Mouse (Mus musculus): ENCODE data around the gene Syt16. TPM values are rescaled to one million over a fixed set of nuclear protein-coding genes. Genes with fewer than 3 reads are reported as not detected.

Syt16 gene
- polyA plus RNA-seq, 1 experiment, result 0.01 TPM

DNA sequence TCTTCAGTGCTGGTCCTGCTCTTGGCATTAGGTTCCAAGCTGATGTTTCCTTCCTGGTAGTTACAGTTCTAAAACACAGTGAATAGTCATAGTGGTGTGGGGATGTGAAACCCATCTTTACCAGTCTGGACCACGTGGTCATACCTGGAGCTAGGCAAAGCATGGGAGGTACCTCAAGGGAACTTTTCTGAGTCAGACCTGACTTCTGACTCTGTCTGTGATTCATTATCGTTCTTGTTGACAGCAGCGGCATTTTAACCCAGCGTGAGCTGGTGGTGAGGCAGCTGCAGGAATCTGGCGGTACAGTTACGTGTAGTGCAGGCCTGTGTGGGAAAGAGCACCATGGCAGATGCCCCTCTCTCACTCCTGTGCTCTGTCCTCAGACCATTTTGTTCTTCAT is 22.9 kb upstream of the Syt16 start:
- peaks cover 91% of the 10 kb centered on the region for H3K36me3 ChIP-seq (ENCODE audit: control insufficient read depth, insufficient read depth)
- no peaks in the 10 kb centered on the region for H3K79me3 ChIP-seq (ENCODE audit: low read depth)
- H3K4me3 ChIP-seq (ENCODE audit: insufficient read depth, poor library complexity, severe bottlenecking), result no peak overlapping the region
- H3ac ChIP-seq (ENCODE audit: control insufficient read depth, insufficient read length, low read depth), result no peak overlapping the region
- H3K79me2 ChIP-seq (ENCODE audit: control insufficient read depth, insufficient read depth), result no peaks in the 10 kb centered on the region
- H3K27me3 ChIP-seq (ENCODE audit: control insufficient read depth, insufficient read depth, insufficient read length), result no peaks in the 10 kb centered on the region
- TF ChIP-seq CEBPB (IDR thresholded peaks at IDR 0.05; ENCODE audit: low read depth) (no peak), CTCF (IDR thresholded peaks at IDR 0.05; ENCODE audit: control insufficient read depth, insufficient read depth, insufficient read length) (no peak), FOSL1 (IDR thresholded peaks at IDR 0.05; ENCODE audit: insufficient read depth, low read length, poor library complexity, severe bottlenecking) (no peak), USF1 (IDR thresholded peaks at IDR 0.05; ENCODE audit: low read depth) (no peak), MYOG (IDR thresholded peaks at IDR 0.05; ENCODE audit: control insufficient read depth, extremely low read depth, insufficient read length) (no peak), MYOD1 (IDR thresholded peaks at IDR 0.05; ENCODE audit: control insufficient read depth, insufficient read length, low read depth) (no peak), MAX (IDR thresholded peaks at IDR 0.05) (no peak)

DNA sequence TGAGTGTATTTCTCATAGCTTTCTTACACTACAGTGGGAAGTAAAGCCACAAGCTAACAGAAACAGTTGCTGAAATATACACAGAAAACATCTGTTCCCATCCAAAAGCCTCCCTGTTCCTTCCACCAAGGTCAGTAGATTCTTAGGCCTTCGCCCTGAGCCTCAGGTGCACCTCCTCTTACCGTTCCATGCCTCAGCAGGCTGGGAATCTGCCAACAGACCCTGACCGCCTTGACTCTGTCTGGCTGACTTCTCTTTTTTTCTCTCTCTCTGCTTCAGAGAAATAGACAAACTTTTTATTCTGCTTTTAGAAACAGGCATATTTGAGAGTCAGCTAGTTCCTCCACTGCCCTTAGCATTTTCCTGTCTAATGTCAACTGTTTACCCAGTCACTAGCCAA is 19.3 kb upstream of the Syt16 start:
- H3ac ChIP-seq (ENCODE audit: control insufficient read depth, insufficient read length, low read depth), result no peak overlapping the region
- H3K27me3 ChIP-seq (ENCODE audit: control insufficient read depth, insufficient read depth, insufficient read length), result no peaks in the 10 kb centered on the region
- no peaks in the 10 kb centered on the region for H3K79me2 ChIP-seq (ENCODE audit: control insufficient read depth, insufficient read depth)
- no peak for TF ChIP-seq MAX (IDR thresholded peaks at IDR 0.05)
- no peak for TF ChIP-seq CTCF (IDR thresholded peaks at IDR 0.05; ENCODE audit: control insufficient read depth, insufficient read depth, insufficient read length)
- no peak for TF ChIP-seq MYOD1 (IDR thresholded peaks at IDR 0.05; ENCODE audit: control insufficient read depth, insufficient read length, low read depth)
- TF ChIP-seq USF1 (IDR thresholded peaks at IDR 0.05; ENCODE audit: low read depth), result no peak
- no peak for TF ChIP-seq MYOG (IDR thresholded peaks at IDR 0.05; ENCODE audit: control insufficient read depth, extremely low read depth, insufficient read length)
- TF ChIP-seq CEBPB (IDR thresholded peaks at IDR 0.05; ENCODE audit: low read depth), result no peak
- TF ChIP-seq FOSL1 (IDR thresholded peaks at IDR 0.05; ENCODE audit: insufficient read depth, low read length, poor library complexity, severe bottlenecking), result no peak
- no peaks in the 10 kb centered on the region for H3K79me3 ChIP-seq (ENCODE audit: low read depth)
- H3K4me3 ChIP-seq (ENCODE audit: insufficient read depth, poor library complexity, severe bottlenecking), result no peak overlapping the region
- H3K36me3 ChIP-seq (ENCODE audit: control insufficient read depth, insufficient read depth), result peaks cover 85% of the 10 kb centered on the region

- peaks cover 82% of the 10 kb centered on the region for H3K36me3 ChIP-seq (ENCODE audit: control insufficient read depth, insufficient read depth)
- TF ChIP-seq CTCF (IDR thresholded peaks at IDR 0.05; ENCODE audit: control insufficient read depth, insufficient read depth, insufficient read length) (no peak), FOSL1 (IDR thresholded peaks at IDR 0.05; ENCODE audit: insufficient read depth, low read length, poor library complexity, severe bottlenecking) (no peak), MAX (IDR thresholded peaks at IDR 0.05) (no peak), MYOG (IDR thresholded peaks at IDR 0.05; ENCODE audit: control insufficient read depth, extremely low read depth, insufficient read length) (no peak), USF1 (IDR thresholded peaks at IDR 0.05; ENCODE audit: low read depth) (no peak), CEBPB (IDR thresholded peaks at IDR 0.05; ENCODE audit: low read depth) (no peak), MYOD1 (IDR thresholded peaks at IDR 0.05; ENCODE audit: control insufficient read depth, insufficient read length, low read depth) (no peak)
Measured at GRCm38 (mm10) chr12:73979667-73980066, 17.8 kb upstream of the Syt16 start.

DNA sequence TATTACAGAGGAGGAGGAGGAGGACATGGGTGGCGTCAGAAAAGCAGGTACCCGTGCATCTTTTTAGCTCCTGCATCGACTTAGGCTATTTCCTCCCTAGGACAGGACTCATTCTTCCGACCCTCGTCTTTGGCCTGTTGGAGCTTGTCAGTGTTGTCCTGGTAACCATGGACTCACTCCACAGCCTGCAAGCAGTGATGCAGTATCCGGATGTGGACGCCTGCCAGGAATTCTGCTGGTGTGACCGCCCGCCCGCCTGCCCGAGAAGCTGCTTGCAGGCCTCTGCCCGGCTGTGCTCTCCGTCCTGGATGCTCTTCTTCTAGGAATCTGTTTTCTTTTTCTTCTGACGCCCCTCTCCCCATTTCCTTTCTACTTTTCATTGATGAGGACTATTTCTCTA is 14.9 kb upstream of the Syt16 start:
- Histone ChIP-seq H3ac (ENCODE audit: control insufficient read depth, insufficient read length, low read depth) (no peak overlapping the region), H3K79me3 (ENCODE audit: low read depth) (no peaks in the 10 kb centered on the region), H3K4me3 (ENCODE audit: insufficient read depth, poor library complexity, severe bottlenecking) (no peak overlapping the region), H3K79me2 (ENCODE audit: control insufficient read depth, insufficient read depth) (no peaks in the 10 kb centered on the region), H3K27me3 (ENCODE audit: control insufficient read depth, insufficient read depth, insufficient read length) (no peaks in the 10 kb centered on the region), H3K36me3 (ENCODE audit: control insufficient read depth, insufficient read depth) (peaks cover 81% of the 10 kb centered on the region)
- TF ChIP-seq FOSL1 (IDR thresholded peaks at IDR 0.05; ENCODE audit: insufficient read depth, low read length, poor library complexity, severe bottlenecking), result no peak
- no peak for TF ChIP-seq MYOD1 (IDR thresholded peaks at IDR 0.05; ENCODE audit: control insufficient read depth, insufficient read length, low read depth)
- TF ChIP-seq USF1 (IDR thresholded peaks at IDR 0.05; ENCODE audit: low read depth), result no peak
- TF ChIP-seq MYOG (IDR thresholded peaks at IDR 0.05; ENCODE audit: control insufficient read depth, extremely low read depth, insufficient read length), result no peak
- TF ChIP-seq CTCF (IDR thresholded peaks at IDR 0.05; ENCODE audit: control insufficient read depth, insufficient read depth, insufficient read length), result no peak
- no peak for TF ChIP-seq CEBPB (IDR thresholded peaks at IDR 0.05; ENCODE audit: low read depth)

More at GRCm38 (mm10) chr12:73979667-73980066, 17.8 kb upstream of the Syt16 start:
- Histone ChIP-seq H3K79me2 (ENCODE audit: control insufficient read depth, insufficient read depth) (no peaks in the 10 kb centered on the region), H3ac (ENCODE audit: control insufficient read depth, insufficient read length, low read depth) (no peak overlapping the region), H3K4me3 (ENCODE audit: insufficient read depth, poor library complexity, severe bottlenecking) (no peak overlapping the region), H3K79me3 (ENCODE audit: low read depth) (no peaks in the 10 kb centered on the region), H3K27me3 (ENCODE audit: control insufficient read depth, insufficient read depth, insufficient read length) (no peaks in the 10 kb centered on the region)

- TF ChIP-seq CEBPB (IDR thresholded peaks at IDR 0.05; ENCODE audit: low read depth) (no peak), FOSL1 (IDR thresholded peaks at IDR 0.05; ENCODE audit: insufficient read depth, low read length, poor library complexity, severe bottlenecking) (no peak), CTCF (IDR thresholded peaks at IDR 0.05; ENCODE audit: control insufficient read depth, insufficient read depth, insufficient read length) (no peak), MYOG (IDR thresholded peaks at IDR 0.05; ENCODE audit: control insufficient read depth, extremely low read depth, insufficient read length) (no peak), USF1 (IDR thresholded peaks at IDR 0.05; ENCODE audit: low read depth) (no peak), MAX (IDR thresholded peaks at IDR 0.05) (no peak), MYOD1 (IDR thresholded peaks at IDR 0.05; ENCODE audit: control insufficient read depth, insufficient read length, low read depth) (no peak)
- H3ac ChIP-seq (ENCODE audit: control insufficient read depth, insufficient read length, low read depth), result no peak overlapping the region
- no peaks in the 10 kb centered on the region for H3K79me2 ChIP-seq (ENCODE audit: control insufficient read depth, insufficient read depth)
- no peaks in the 10 kb centered on the region for H3K79me3 ChIP-seq (ENCODE audit: low read depth)
- no peaks in the 10 kb centered on the region for H3K27me3 ChIP-seq (ENCODE audit: control insufficient read depth, insufficient read depth, insufficient read length)
- no peak overlapping the region for H3K4me3 ChIP-seq (ENCODE audit: insufficient read depth, poor library complexity, severe bottlenecking)
- H3K36me3 ChIP-seq (ENCODE audit: control insufficient read depth, insufficient read depth), result peaks cover 55% of the 10 kb centered on the region
Measured at GRCm38 (mm10) chr12:73986299-73986698, 11.2 kb upstream of the Syt16 start.
